Mouse (Mus musculus) bone marrow, adult 2 months (tissue): ENCODE results near the gene Gm13696.

Experiments used
- CTCF ChIP-seq: fragments of 200-500 bp; IDR thresholded peaks from 2 replicates; pipeline ENCODE4 v1.5.1; 2011; ENCODE audit warnings: low read length, control low read depth; ENCODE audit not compliant: control insufficient read depth, insufficient read depth
- POLR2A ChIP-seq: fragments of 200-500 bp; IDR thresholded peaks from 2 replicates; pipeline ENCODE4 v1.6.1; 2011; ENCODE audit warnings: low read depth, mild to moderate bottlenecking, control low read depth, low read length, borderline replicate concordance; ENCODE audit not compliant: control insufficient read depth

DNA sequence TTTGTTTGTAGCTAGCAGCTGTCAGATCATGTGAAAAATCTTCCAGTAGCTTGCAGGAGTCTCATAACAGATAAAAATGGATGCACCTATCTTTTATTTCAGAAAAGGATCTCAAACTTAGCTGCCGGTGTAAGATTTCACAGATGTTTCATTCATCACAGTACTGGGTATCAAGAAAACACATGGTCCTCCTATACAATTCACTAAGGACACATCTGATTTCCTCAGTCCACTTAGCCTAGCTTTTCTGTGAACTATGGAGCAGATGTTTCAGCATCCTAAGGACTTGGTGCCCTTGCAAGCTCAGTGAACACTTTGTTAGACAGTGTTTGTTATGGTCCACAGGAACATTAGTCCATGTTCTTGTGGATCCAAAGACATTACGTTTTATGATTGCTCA is 50.4 kb downstream of the Gm13696 start:
- no peak for TF ChIP-seq CTCF
- TF ChIP-seq POLR2A = no peak
